Mouse (Mus musculus) heart, embryonic 11.5 days (tissue): ENCODE measurements at regions not wholly inside any gene's neighbourhood (a gene's known extent, or its start where the extent isn't known, plus 50 kb on each side); places are given as distances from the start of the nearest gene placed in this dataset.

Source experiments
- ATAC-seq: fragments of 200-750 bp; cut with Nextera tagmentation; replicated peaks from 2 replicates; pipeline ENCODE4 v1.8.0; 2017; ENCODE audit warnings: moderate library complexity; ENCODE audit not compliant: insufficient number of reproducible peaks, low FRiP score, low TSS enrichment
- H3K27ac ChIP-seq: fragments of 300-500 bp; sonication (generic); 2 replicates; pipeline ENCODE4 v1.5.1; 2014; ENCODE audit warnings: mild to moderate bottlenecking, low read depth, low read length
- H3K27me3 ChIP-seq: fragments of 300-500 bp; sonication (generic); 2 replicates; pipeline ENCODE4 v1.6.1; 2014; ENCODE audit warnings: mild to moderate bottlenecking, low read length, mixed read lengths; ENCODE audit not compliant: control insufficient read depth, insufficient read depth
- H3K36me3 ChIP-seq: fragments of 300-500 bp; sonication (generic); 2 replicates; pipeline ENCODE4 v1.6.1; 2014; ENCODE audit warnings: mild to moderate bottlenecking, low read length, moderate library complexity, mixed read lengths; ENCODE audit not compliant: control insufficient read depth, insufficient read depth
- H3K4me1 ChIP-seq: fragments of 300-500 bp; sonication (generic); 2 replicates; pipeline ENCODE4 v1.6.1; 2014; ENCODE audit warnings: low read length; ENCODE audit not compliant: control insufficient read depth, insufficient read depth
- H3K4me2 ChIP-seq: fragments of 300-500 bp; sonication (generic); 2 replicates; pipeline ENCODE4 v1.6.1; 2014; ENCODE audit warnings: mild to moderate bottlenecking, moderate library complexity
- H3K4me3 ChIP-seq: fragments of 300-500 bp; sonication (generic); 2 replicates; pipeline ENCODE4 v1.5.1; 2014; ENCODE audit warnings: low read depth, low read length
- H3K9ac ChIP-seq: fragments of 300-500 bp; sonication (generic); 2 replicates; pipeline ENCODE4 v1.6.1; 2014; ENCODE audit warnings: mild to moderate bottlenecking, low read depth, low read length, moderate library complexity
- H3K9me3 ChIP-seq: fragments of 300-500 bp; sonication (generic); replicated peaks from 2 replicates; pipeline ENCODE4 v1.6.1; 2016; ENCODE audit warnings: low read length; ENCODE audit not compliant: control insufficient read depth
- WGBS: fragments of 180-500 bp; shearing (Covaris S2); extraction: QIAGEN DNeasy Blood & Tissue Kit; methylation state at CpG from one replicate; pipeline ENCODE4 v1.1.7; 2014; ENCODE audit not compliant: insufficient replicate concordance; 5-methylcytosine and 5-hydroxymethylcytosine counted together

GRCm38 (mm10) chr1:111754263-111754857 is 110.4 kb downstream of the Dsel start:
- Histone ChIP-seq H3K36me3 (no peaks in the 10 kb centered on the region), H3K4me1 (no peaks in the 10 kb centered on the region), H3K4me3 (peak overlapping the region; percentile 28), H3K9me3 (no peaks in the 10 kb centered on the region), H3K27me3 (no peaks in the 10 kb centered on the region), H3K9ac (no peak overlapping the region), H3K27ac (no peak overlapping the region), H3K4me2 (peak overlapping the region; percentile 66)
- 14% methylated on average over 18 of the region's 20 CpGs for WGBS
- ATAC-seq = no peak
